Mouse (Mus musculus) kidney, postnatal 0 days (tissue): Measurements from ENCODE around the gene Macrod1. TPM values are rescaled to one million over a fixed set of nuclear protein-coding genes. Genes with fewer than 3 reads are reported as not detected.

ENCODE experiments used
- ATAC-seq: fragments of 200-750 bp; cut with Nextera tagmentation; replicated peaks from 2 replicates; pipeline ENCODE4 v1.8.0; 2017; ENCODE audit warnings: low read depth, moderate number of reproducible peaks, moderate TSS enrichment, moderate library complexity; ENCODE audit not compliant: low FRiP score
- DNase-seq: peaks from one replicate; pipeline ENCODE4 v3.0.0-alpha.2; 2016; ENCODE audit warnings: low spot score
- H3K27ac ChIP-seq: fragments of 300-500 bp; sonication (generic); 2 replicates; pipeline ENCODE4 v1.5.1; 2014; ENCODE audit warnings: mild to moderate bottlenecking
- H3K27me3 ChIP-seq: fragments of 300-500 bp; sonication (generic); 2 replicates; pipeline ENCODE4 v1.6.1; 2014; ENCODE audit warnings: low read length, mixed read lengths; ENCODE audit not compliant: insufficient read depth
- H3K36me3 ChIP-seq: fragments of 300-500 bp; sonication (generic); 2 replicates; pipeline ENCODE4 v1.6.1; 2014; ENCODE audit warnings: low read length, mixed read lengths; ENCODE audit not compliant: insufficient read depth
- H3K4me1 ChIP-seq: fragments of 300-500 bp; sonication (generic); replicated peaks from 2 replicates; pipeline ENCODE4 v1.6.1; 2014; ENCODE audit warnings: antibody characterized with exemption, low read length, mixed read lengths; ENCODE audit not compliant: insufficient read depth
- H3K4me2 ChIP-seq: fragments of 300-500 bp; sonication (generic); 2 replicates; pipeline ENCODE4 v1.6.1; 2014; ENCODE audit warnings: mild to moderate bottlenecking, low read length, moderate library complexity, mixed read lengths
- H3K4me3 ChIP-seq: fragments of 300-500 bp; sonication (generic); replicated peaks from 2 replicates; pipeline ENCODE4 v1.5.1; 2014; ENCODE audit warnings: low read depth, low read length
- H3K9ac ChIP-seq: fragments of 300-500 bp; sonication (generic); 2 replicates; pipeline ENCODE4 v1.6.1; 2014; ENCODE audit warnings: low read depth, low read length
- H3K9me3 ChIP-seq: fragments of 300-500 bp; sonication (generic); replicated peaks from 2 replicates; pipeline ENCODE4 v1.6.1; 2016; ENCODE audit warnings: low read length, inconsistent platforms, mixed read lengths
- CTCF ChIP-seq: IDR thresholded peaks from 2 replicates; pipeline ENCODE4 v1.5.1; 2016; ENCODE audit warnings: antibody characterized with exemption, low read depth, mild to moderate bottlenecking, moderate library complexity
- WGBS: fragments of 180-500 bp; shearing (Covaris S2); extraction: QIAGEN DNeasy Blood & Tissue Kit; methylation state at CpG from one replicate; pipeline ENCODE4 v1.1.7; 2014; 5-methylcytosine and 5-hydroxymethylcytosine counted together
- polyA plus RNA-seq: library from polyadenylated mRNA; unstranded; fragments of >200 nt; fragmentation: Nextera tagmentation; extraction: Ambion mirVana; gene quantifications from 2 replicates; pipeline ENCODE4 v1.2.1, GENCODE M21; 2015

The Macrod1 gene
- polyA plus RNA-seq, 1 experiment from 2014 or later, result 35.5 TPM

- no peaks in the 10 kb centered on the region for H3K9me3 ChIP-seq
- no peak overlapping the region for H3K9ac ChIP-seq
- no peaks in the 10 kb centered on the region for H3K36me3 ChIP-seq
- H3K4me1 ChIP-seq, result peaks cover 36% of the 10 kb centered on the region
- TF ChIP-seq CTCF, result no peak
- no peak for DNase-seq
- H3K27me3 ChIP-seq, result peaks cover 4% of the 10 kb centered on the region; the same call in 1 of the 2 replicates
- H3K27ac ChIP-seq, result no peak overlapping the region
- no peak overlapping the region for H3K4me2 ChIP-seq
- ATAC-seq, result no peak
- 82% methylated on average over 9 of the region's 9 CpGs for WGBS
- H3K4me3 ChIP-seq, result no peak overlapping the region
These were observed 76.8 kb downstream of the Macrod1 start for GRCm38 (mm10) chr19:7133436-7133835.

DNA sequence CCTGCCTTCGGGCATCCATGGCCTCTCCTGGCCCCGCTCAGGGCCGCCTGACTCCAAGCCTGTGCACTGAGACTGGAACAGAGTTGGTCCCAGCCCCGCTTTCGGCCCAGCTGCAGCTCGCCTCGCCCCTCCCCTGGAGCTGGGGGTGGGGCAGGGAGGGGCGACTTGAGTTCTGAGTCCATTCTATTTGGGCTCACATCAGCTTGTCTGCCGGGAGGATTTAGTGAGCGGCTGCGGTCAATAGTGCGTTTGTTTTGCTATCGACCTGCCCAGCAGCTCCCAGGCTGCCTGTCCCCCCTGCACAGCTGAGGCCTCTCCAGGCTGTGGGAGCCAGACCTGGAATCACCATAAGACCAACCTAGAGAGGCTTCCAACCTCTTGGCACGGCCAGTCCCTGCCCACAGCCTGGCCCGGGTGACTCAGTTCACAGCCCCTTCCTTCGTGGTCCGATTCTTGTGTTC, 78.1 kb downstream of the Macrod1 start:
- 11% methylated on average over 17 of the region's 17 CpGs for WGBS
- Histone ChIP-seq H3K4me3 (no peak overlapping the region), H3K4me1 (peaks cover 36% of the 10 kb centered on the region), H3K27me3 (peaks cover 9% of the 10 kb centered on the region; the same call in 1 of the 2 replicates), H3K27ac (peak overlapping the region; percentile 86), H3K36me3 (no peaks in the 10 kb centered on the region), H3K9ac (0 out of 2 replicates have a peak overlapping the region, but pooled peaks have one; percentile 27), H3K4me2 (peak overlapping the region; percentile 15; the same call in 1 of the 2 replicates), H3K9me3 (no peaks in the 10 kb centered on the region)
- DNase-seq, result peak; percentile 36
- TF ChIP-seq CTCF, result no peak
- no peak for ATAC-seq

DNA sequence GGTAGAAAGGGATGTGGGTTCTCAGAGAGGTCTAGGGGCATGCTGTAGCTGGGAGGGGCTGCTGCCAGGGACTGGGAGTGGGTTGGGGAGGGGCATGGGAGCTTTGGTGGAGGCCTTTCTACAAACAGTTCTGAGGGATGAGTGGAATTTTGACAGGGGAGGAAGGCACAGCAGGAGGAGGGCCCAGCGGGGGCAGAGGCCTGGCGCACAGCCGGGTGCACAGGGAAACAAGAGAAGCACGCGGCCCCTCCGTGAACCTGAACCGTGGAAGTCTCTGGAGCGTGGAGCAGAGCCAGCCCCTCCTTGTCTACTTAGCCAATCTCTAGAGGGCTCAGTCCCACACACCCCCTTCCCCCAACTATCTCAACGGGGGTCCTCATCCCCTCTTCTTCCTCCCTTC, 78.9 kb downstream of the Macrod1 start:
- Histone ChIP-seq H3K27ac (peak overlapping the region; percentile 86), H3K27me3 (peaks cover 9% of the 10 kb centered on the region; the same call in 1 of the 2 replicates), H3K4me1 (peaks cover 36% of the 10 kb centered on the region), H3K36me3 (no peaks in the 10 kb centered on the region), H3K4me3 (no peak overlapping the region), H3K4me2 (peak overlapping the region; percentile 11; the same call in 1 of the 2 replicates), H3K9ac (no peak overlapping the region), H3K9me3 (no peaks in the 10 kb centered on the region)
- DNase-seq, result peak; percentile 94
- peak; percentile 81 for ATAC-seq
- 12% methylated on average over 9 of the region's 9 CpGs for WGBS
- no peak for TF ChIP-seq CTCF

- TF ChIP-seq CTCF, result no peak
- peak; percentile 78 for DNase-seq
- Histone ChIP-seq H3K4me1 (peaks cover 36% of the 10 kb centered on the region), H3K9ac (peak overlapping the region; percentile 36; the same call in 1 of the 2 replicates), H3K4me2 (peak overlapping the region; percentile 11; the same call in 1 of the 2 replicates), H3K9me3 (no peaks in the 10 kb centered on the region), H3K27me3 (peaks cover 9% of the 10 kb centered on the region; the same call in 1 of the 2 replicates), H3K27ac (peak overlapping the region; percentile 86), H3K4me3 (no peak overlapping the region), H3K36me3 (no peaks in the 10 kb centered on the region)
- ATAC-seq, result peak; percentile 78
- 14% methylated on average over 9 of the region's 9 CpGs for WGBS
These were observed 79.4 kb downstream of the Macrod1 start for GRCm38 (mm10) chr19:7136016-7136415.

DNA sequence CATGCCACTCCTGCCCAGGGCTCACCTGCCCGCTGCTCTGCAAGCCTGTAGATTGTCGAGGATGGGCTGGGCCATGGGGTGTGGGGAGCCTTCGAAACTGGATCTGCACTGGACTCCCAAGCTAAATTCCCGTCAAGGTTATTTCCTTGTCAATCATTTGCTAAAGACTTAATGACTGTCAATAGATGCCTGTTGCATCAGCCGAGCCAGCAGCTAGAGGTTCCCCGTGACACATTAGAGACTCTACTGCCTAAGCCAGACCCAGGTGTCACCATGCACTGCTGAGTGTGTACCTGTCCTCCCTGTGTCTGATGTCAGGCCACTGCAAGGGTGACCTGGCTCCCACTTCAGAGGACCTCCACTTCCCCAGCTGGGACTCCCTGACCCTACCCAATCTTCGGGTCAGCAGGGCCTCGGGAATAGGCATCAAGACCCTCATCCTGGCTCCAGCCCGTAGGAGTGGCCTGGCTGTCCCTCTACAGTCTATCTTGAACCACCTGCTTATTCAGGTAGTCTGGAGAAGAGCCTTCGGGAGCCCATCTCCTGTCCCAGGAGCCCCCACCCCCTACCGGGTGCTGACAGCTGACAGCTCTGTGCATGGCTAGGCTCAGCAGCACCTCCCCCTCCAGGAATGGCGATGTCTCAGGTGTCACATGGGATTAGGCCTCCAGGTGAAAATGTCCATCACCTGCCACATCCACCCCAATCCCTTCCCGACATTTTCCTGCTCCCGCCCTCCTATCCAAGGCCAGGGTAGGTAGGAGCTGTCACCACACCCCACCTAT, 80.3 kb downstream of the Macrod1 start:
- peak; percentile 16; the same call in 1 of the 2 replicates for TF ChIP-seq CTCF
- ATAC-seq, result peak; percentile 59

GRCm38 (mm10) chr19:7138327-7138726, 81.7 kb downstream of the Macrod1 start:
- DNase-seq (no peak), ATAC-seq (no peak)
- Histone ChIP-seq H3K9me3 (no peaks in the 10 kb centered on the region), H3K27ac (no peak overlapping the region), H3K9ac (no peak overlapping the region), H3K27me3 (peaks cover 9% of the 10 kb centered on the region; the same call in 1 of the 2 replicates), H3K4me1 (peaks cover 45% of the 10 kb centered on the region), H3K4me2 (no peak overlapping the region), H3K4me3 (no peak overlapping the region), H3K36me3 (no peaks in the 10 kb centered on the region)
- 20% methylated on average over 14 of the region's 14 CpGs for WGBS
- TF ChIP-seq CTCF, result no peak

More for the DNA sequence above, 80.3 kb downstream of the Macrod1 start:
- 35% methylated on average over 14 of the region's 14 CpGs for WGBS
- H3K9ac ChIP-seq, result peak overlapping the region; percentile 36; the same call in 1 of the 2 replicates
- no peaks in the 10 kb centered on the region for H3K36me3 ChIP-seq
- peak overlapping the region; percentile 86 for H3K27ac ChIP-seq
- H3K4me1 ChIP-seq, result peaks cover 42% of the 10 kb centered on the region
- H3K4me3 ChIP-seq, result no peak overlapping the region
- peak; percentile 55 for DNase-seq
- H3K9me3 ChIP-seq, result no peaks in the 10 kb centered on the region
- peaks cover 9% of the 10 kb centered on the region; the same call in 1 of the 2 replicates for H3K27me3 ChIP-seq
- peak overlapping the region; percentile 13; the same call in 1 of the 2 replicates for H3K4me2 ChIP-seq
